Mouse (Mus musculus) liver, postnatal 0 days (tissue): ENCODE data around the gene Kdm8.
A peak's percentile ranks its signal among the peaks of the same experiment; 100 is the strongest.

Experiments used
- CTCF ChIP-seq: sonication (generic); IDR thresholded peaks from 2 replicates; pipeline ENCODE4 v1.5.1; 2016; ENCODE audit warnings: antibody characterized with exemption, low read depth
- EP300 ChIP-seq: IDR thresholded peaks from 2 replicates; pipeline ENCODE4 v1.6.1; 2016; ENCODE audit warnings: antibody characterized with exemption, low read depth, mild to moderate bottlenecking

DNA sequence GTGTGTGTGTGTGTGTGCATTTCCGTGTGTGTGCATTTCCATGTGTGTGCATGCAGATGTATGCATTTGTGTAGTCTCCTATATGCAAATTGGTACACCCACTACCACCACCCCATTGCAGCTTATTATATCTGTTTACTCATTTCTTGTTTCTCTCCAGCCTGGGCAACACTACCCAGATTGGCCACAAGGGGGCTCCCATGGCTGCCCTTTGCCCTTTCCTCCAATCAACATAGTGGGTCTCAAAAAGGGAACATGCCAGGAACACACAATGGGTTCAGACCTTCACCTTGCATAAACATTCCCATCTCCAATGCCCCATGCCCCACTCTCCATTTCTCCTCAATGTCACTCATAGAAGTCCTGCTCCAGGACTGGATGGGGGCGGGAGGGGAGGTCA is 24.3 kb upstream of the Kdm8 start:
- TF ChIP-seq CTCF = peak; percentile 87
- no peak for TF ChIP-seq EP300
